Mouse (Mus musculus): ENCODE measurements around the gene Rnf216. TPM values are rescaled to one million over a fixed set of nuclear protein-coding genes. Genes with fewer than 3 reads are reported as not detected.

The Rnf216 gene
- polyA plus RNA-seq, 1 experiment from 2014 or later: 48.3 TPM

DNA sequence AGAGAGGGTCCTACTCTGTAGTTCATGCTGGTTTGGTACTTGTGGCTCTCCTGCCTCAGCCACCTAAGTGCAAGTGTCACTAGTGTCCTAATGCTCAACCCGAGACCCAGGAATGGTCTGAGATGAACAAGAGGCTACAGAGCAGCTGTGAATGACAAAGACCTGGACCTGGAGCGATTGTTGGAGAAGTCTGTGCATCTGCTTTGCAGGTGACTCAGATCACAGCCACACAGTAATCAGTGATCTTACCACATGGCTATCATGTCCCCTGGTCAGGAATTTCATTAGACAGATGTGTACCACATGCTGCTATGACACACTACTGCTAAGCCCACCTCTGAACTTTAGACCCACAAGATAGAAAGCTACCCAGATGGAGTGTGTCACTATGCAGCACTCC lies 118.0 kb downstream of the Rnf216 start:
- Histone ChIP-seq H3K9me3 (ENCODE audit: control insufficient read depth, low read length) (no peaks in the 10 kb centered on the region), H3K4me1 (ENCODE audit: control insufficient read depth, insufficient read depth, low read length) (peaks cover 16% of the 10 kb centered on the region), H3K27me3 (ENCODE audit: control insufficient read depth, insufficient read depth, low read length) (no peaks in the 10 kb centered on the region), H3K4me3 (ENCODE audit: low read length) (no peak overlapping the region), H3K9ac (ENCODE audit: low read depth, low read length) (no peak overlapping the region), H3K4me2 (replicated peaks; ENCODE audit: low read depth, low read length) (no peak overlapping the region), H3K27ac (ENCODE audit: low read depth, low read length) (no peak overlapping the region), H3K36me3 (ENCODE audit: control insufficient read depth, insufficient read depth, low read length) (peaks cover 39% of the 10 kb centered on the region)
- no peak for ATAC-seq (ENCODE audit: low FRiP score, low TSS enrichment)
- WGBS: 84% methylated on average over 2 of the region's 2 CpGs

DNA sequence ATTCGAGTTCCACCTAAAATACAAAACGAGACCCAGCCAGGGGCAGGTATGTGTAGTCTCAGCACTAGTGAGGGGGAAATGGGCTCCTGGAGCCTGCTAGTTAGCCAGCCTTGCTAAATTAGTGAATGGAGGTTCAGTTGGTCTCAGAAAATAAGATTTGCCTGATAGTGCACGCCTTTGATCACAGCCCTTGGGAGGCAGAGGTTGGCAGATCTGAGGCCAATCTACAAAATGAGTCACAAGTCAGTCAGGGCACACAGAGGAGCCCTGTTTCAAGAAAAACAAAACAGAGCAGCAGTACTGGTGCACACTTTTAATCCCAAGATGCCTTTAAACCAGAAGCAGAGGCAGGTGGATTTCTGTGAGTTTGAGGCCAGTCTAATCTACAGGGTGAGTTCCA lies 123.6 kb downstream of the Rnf216 start:
- Histone ChIP-seq H3K36me3 (ENCODE audit: control insufficient read depth, insufficient read depth, low read length) (peaks cover 37% of the 10 kb centered on the region), H3K27ac (ENCODE audit: low read depth, low read length) (no peak overlapping the region), H3K4me1 (ENCODE audit: control insufficient read depth, insufficient read depth, low read length) (peaks cover 4% of the 10 kb centered on the region; the same call in 1 of the 2 replicates), H3K9me3 (ENCODE audit: control insufficient read depth, low read length) (no peaks in the 10 kb centered on the region), H3K9ac (ENCODE audit: low read depth, low read length) (no peak overlapping the region), H3K4me2 (replicated peaks; ENCODE audit: low read depth, low read length) (no peak overlapping the region), H3K4me3 (ENCODE audit: low read length) (no peak overlapping the region), H3K27me3 (ENCODE audit: control insufficient read depth, insufficient read depth, low read length) (no peaks in the 10 kb centered on the region)
- 74% methylated on average over 3 of the region's 3 CpGs for WGBS
- ATAC-seq (ENCODE audit: low FRiP score, low TSS enrichment): no peak

DNA sequence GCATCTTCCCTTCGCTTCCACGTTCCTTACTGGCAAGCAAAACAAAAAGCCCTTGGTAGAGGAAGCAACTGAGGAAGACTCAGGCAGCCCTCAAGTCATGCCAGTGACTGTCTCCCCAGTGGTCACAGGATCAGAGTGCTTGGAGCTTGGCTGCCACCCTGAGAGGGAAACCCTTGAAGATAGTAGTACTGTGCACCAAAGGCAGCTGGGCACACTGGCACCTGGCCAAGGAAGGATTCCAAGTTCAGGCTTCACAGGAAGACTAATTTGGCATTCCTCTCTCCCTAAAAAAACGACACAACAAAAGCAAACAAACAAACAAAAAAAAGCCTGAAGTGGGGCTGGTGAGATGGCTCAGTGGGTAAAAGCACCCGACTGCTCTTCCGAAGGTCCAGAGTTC lies 124.3 kb downstream of the Rnf216 start:
- peaks cover 31% of the 10 kb centered on the region for H3K36me3 ChIP-seq (ENCODE audit: control insufficient read depth, insufficient read depth, low read length)
- WGBS: 81% methylated on average over 5 of the region's 5 CpGs

DNA sequence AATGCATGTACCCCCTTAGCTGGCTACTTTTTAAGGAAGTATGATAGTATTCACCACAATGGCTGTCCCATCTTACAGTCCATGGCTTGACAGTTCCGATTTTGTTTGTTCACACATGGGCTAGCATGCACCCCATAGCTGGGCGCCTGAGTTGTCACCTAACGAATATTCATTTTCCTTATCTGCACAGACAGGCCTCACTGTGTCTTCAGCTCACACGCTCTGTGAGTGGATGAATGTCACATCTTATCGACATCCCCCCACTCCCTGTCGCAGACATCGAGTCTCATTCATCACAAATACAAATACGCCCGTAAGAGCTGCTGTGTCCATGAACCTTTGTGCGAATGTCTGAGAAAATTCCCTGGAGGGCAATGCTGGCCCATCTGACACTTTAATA lies 128.5 kb downstream of the Rnf216 start:
- Histone ChIP-seq H3K9ac (ENCODE audit: low read depth, low read length) (no peak overlapping the region), H3K4me1 (ENCODE audit: control insufficient read depth, insufficient read depth, low read length) (no peaks in the 10 kb centered on the region), H3K4me3 (ENCODE audit: low read length) (no peak overlapping the region), H3K36me3 (ENCODE audit: control insufficient read depth, insufficient read depth, low read length) (no peaks in the 10 kb centered on the region), H3K9me3 (ENCODE audit: control insufficient read depth, low read length) (no peaks in the 10 kb centered on the region), H3K27ac (ENCODE audit: low read depth, low read length) (no peak overlapping the region), H3K4me2 (replicated peaks; ENCODE audit: low read depth, low read length) (no peak overlapping the region), H3K27me3 (ENCODE audit: control insufficient read depth, insufficient read depth, low read length) (no peaks in the 10 kb centered on the region)
- 91% methylated on average over 10 of the region's 10 CpGs for WGBS
- ATAC-seq (ENCODE audit: low FRiP score, low TSS enrichment): no peak

More for the DNA sequence above, 124.3 kb downstream of the Rnf216 start:
- no peak for ATAC-seq (ENCODE audit: low FRiP score, low TSS enrichment)
- Histone ChIP-seq H3K4me1 (ENCODE audit: control insufficient read depth, insufficient read depth, low read length) (peaks cover 4% of the 10 kb centered on the region; the same call in 1 of the 2 replicates), H3K4me3 (ENCODE audit: low read length) (no peak overlapping the region), H3K9me3 (ENCODE audit: control insufficient read depth, low read length) (no peaks in the 10 kb centered on the region), H3K27ac (ENCODE audit: low read depth, low read length) (no peak overlapping the region), H3K9ac (ENCODE audit: low read depth, low read length) (no peak overlapping the region), H3K4me2 (replicated peaks; ENCODE audit: low read depth, low read length) (no peak overlapping the region), H3K27me3 (ENCODE audit: control insufficient read depth, insufficient read depth, low read length) (no peaks in the 10 kb centered on the region)

DNA sequence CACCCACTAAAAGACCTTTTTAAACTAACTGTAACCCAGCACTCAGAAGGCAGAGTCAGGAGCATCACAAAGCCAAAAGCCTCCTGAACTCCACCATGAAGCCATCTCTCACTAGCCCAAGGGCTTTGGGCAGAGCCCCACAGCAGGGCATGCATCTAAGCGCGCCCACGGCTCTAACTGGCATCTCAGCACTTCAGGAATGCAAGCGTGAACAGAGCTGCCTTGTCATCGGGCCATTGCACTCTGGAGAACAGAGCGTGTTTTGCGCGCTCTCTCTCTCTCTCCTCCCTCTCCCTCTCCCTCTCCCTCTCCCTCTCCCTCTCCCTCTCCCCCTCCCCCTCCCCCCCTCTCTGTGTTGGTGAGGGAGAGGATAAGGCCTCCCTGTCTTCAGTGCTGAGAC lies 129.6 kb downstream of the Rnf216 start:
- no peaks in the 10 kb centered on the region for H3K9me3 ChIP-seq (ENCODE audit: control insufficient read depth, low read length)
- H3K4me3 ChIP-seq (ENCODE audit: low read length): no peak overlapping the region
- no peak overlapping the region for H3K9ac ChIP-seq (ENCODE audit: low read depth, low read length)
- H3K27ac ChIP-seq (ENCODE audit: low read depth, low read length): no peak overlapping the region
- no peaks in the 10 kb centered on the region for H3K36me3 ChIP-seq (ENCODE audit: control insufficient read depth, insufficient read depth, low read length)
- 66% methylated on average over 8 of the region's 8 CpGs for WGBS
- no peak for ATAC-seq (ENCODE audit: low FRiP score, low TSS enrichment)
- H3K27me3 ChIP-seq (ENCODE audit: control insufficient read depth, insufficient read depth, low read length): no peaks in the 10 kb centered on the region
- H3K4me1 ChIP-seq (ENCODE audit: control insufficient read depth, insufficient read depth, low read length): no peaks in the 10 kb centered on the region
- H3K4me2 ChIP-seq (replicated peaks; ENCODE audit: low read depth, low read length): no peak overlapping the region

DNA sequence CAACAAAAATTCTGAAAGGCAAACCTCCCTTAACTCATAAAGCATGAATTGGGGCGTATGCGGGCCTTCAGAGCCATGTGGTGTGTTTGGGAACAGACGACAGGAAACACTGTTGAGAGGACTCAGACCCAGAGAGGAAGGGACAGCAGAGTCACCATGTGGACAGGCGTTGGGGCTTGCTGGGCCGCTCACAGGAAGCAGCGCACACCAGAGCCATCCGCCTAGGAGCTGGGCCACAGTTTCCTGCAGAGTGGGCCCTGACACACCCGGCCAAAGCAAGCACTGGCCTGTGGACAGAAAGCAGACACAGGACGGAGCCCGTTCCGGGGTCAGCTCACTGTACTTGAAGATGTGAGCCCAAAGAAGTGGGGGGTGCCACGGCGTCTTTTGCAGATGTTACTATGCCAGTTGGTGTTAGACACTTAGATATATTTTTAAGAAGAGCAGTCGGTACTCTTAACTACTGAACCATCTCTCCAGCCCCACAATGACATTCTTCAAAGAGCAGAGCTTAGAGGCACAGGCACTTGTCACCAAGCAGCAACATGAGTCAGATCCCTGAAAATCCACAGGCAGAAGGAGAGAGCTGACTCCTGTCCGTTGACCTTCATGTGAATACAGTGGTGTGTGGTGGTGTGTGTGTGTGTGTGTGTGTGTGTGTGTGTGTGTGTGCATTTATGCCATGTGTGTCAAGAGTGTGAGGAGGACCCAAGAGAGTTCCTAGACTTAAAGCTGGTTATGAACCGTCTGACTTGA lies 130.6 kb downstream of the Rnf216 start:
- no peaks in the 10 kb centered on the region for H3K9me3 ChIP-seq (ENCODE audit: control insufficient read depth, low read length)
- no peaks in the 10 kb centered on the region for H3K4me1 ChIP-seq (ENCODE audit: control insufficient read depth, insufficient read depth, low read length)
- no peak overlapping the region for H3K27ac ChIP-seq (ENCODE audit: low read depth, low read length)
- H3K4me2 ChIP-seq (replicated peaks; ENCODE audit: low read depth, low read length): no peak overlapping the region
- no peaks in the 10 kb centered on the region for H3K36me3 ChIP-seq (ENCODE audit: control insufficient read depth, insufficient read depth, low read length)
- H3K9ac ChIP-seq (ENCODE audit: low read depth, low read length): no peak overlapping the region
- H3K4me3 ChIP-seq (ENCODE audit: low read length): no peak overlapping the region
- WGBS: 72% methylated on average over 16 of the region's 16 CpGs
- ATAC-seq (ENCODE audit: low FRiP score, low TSS enrichment): 0 out of 2 replicates have a peak, but pooled peaks have one; percentile 37
- H3K27me3 ChIP-seq (ENCODE audit: control insufficient read depth, insufficient read depth, low read length): no peaks in the 10 kb centered on the region

DNA sequence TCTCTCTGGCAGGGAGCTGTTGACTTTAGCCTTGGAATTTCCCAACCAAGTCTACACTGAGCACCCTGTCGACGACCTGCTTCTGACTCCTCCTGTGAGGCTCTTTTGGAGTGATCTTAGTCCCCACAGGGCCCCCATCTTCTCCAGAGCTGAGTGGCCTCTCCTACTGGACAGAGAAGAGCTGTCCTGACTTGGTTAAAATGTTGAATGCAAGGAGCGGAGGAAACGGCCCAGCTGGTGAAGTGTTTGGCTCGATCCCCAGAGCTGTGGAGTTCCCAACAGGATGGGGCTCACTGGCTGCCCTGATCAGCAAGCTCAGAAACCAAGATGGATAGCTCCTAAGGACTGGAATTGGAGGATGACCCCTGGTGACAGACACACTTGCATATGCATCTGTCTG lies 136.3 kb downstream of the Rnf216 start:
- peaks cover 20% of the 10 kb centered on the region for H3K36me3 ChIP-seq (ENCODE audit: control insufficient read depth, insufficient read depth, low read length)
- H3K9me3 ChIP-seq (ENCODE audit: control insufficient read depth, low read length): no peaks in the 10 kb centered on the region
- no peak overlapping the region for H3K4me3 ChIP-seq (ENCODE audit: low read length)
- no peak overlapping the region; the same call in 1 of the 2 replicates for H3K27ac ChIP-seq (ENCODE audit: low read depth, low read length)
- H3K9ac ChIP-seq (ENCODE audit: low read depth, low read length): no peak overlapping the region
- no peak overlapping the region for H3K4me2 ChIP-seq (replicated peaks; ENCODE audit: low read depth, low read length)
- 47% methylated on average over 5 of the region's 5 CpGs for WGBS
- H3K27me3 ChIP-seq (ENCODE audit: control insufficient read depth, insufficient read depth, low read length): no peaks in the 10 kb centered on the region
- 0 out of 2 replicates have a peak, but pooled peaks cover 3% of the 10 kb centered on the region for H3K4me1 ChIP-seq (ENCODE audit: control insufficient read depth, insufficient read depth, low read length)
- ATAC-seq (ENCODE audit: low FRiP score, low TSS enrichment): peak; percentile 20; the same call in 1 of the 2 replicates

DNA sequence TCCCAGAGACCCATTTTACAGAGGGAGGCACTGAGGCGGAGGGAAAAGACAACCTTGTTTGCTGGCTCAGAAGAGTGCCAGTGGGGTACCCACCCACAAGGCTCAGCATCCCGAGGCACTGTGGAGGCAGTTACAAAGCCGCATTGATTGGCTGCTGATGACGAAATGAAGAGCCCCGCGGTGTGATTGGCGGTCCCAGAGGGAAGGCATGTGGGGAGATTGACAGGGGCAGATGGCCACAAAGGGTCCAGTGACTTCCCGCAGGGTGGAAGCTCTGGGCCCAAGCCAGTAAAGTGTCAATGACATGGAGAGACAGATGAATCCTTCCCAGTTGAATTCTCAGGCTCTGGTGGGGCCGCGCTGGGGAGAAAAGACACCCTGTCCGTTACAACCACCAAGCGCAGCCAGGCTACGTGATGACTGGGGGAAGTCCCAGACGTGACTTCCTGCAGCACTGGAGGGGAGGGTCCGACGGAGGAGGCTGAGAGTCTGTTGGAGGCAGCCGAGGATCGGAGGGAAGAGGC lies 138.1 kb downstream of the Rnf216 start:
- Histone ChIP-seq H3K4me3 (ENCODE audit: low read length) (no peak overlapping the region), H3K4me2 (replicated peaks; ENCODE audit: low read depth, low read length) (no peak overlapping the region), H3K27me3 (ENCODE audit: control insufficient read depth, insufficient read depth, low read length) (no peaks in the 10 kb centered on the region), H3K27ac (ENCODE audit: low read depth, low read length) (no peak overlapping the region), H3K4me1 (ENCODE audit: control insufficient read depth, insufficient read depth, low read length) (0 out of 2 replicates have a peak, but pooled peaks cover 3% of the 10 kb centered on the region), H3K36me3 (ENCODE audit: control insufficient read depth, insufficient read depth, low read length) (peaks cover 38% of the 10 kb centered on the region), H3K9ac (ENCODE audit: low read depth, low read length) (no peak overlapping the region), H3K9me3 (ENCODE audit: control insufficient read depth, low read length) (0 out of 2 replicates have a peak, but pooled peaks cover 2% of the 10 kb centered on the region)
- peak; percentile 21; the same call in 1 of the 2 replicates for ATAC-seq (ENCODE audit: low FRiP score, low TSS enrichment)
- 23% methylated on average over 18 of the region's 18 CpGs for WGBS

DNA sequence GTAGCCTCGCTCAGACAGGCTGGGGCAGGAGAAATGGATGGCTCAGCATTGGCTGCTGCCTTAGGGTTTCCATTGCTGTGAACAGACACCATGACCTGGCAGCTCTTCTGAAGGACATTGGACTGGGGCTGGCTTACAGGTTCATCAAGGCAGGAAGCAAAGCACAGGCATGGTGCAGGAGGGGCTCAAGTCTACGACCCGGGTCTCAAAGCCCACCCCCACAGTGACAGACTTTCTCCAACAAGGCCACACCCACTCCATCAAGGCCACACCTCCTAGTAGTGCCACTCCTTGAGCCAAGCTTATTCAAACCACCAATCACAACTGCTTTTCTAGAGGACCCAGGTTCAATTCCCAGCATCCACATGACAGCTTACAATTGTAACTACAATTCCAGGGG lies 138.8 kb downstream of the Rnf216 start:
- Histone ChIP-seq H3K4me2 (replicated peaks; ENCODE audit: low read depth, low read length) (no peak overlapping the region), H3K4me1 (ENCODE audit: control insufficient read depth, insufficient read depth, low read length) (0 out of 2 replicates have a peak, but pooled peaks cover 3% of the 10 kb centered on the region), H3K27me3 (ENCODE audit: control insufficient read depth, insufficient read depth, low read length) (no peaks in the 10 kb centered on the region), H3K27ac (ENCODE audit: low read depth, low read length) (no peak overlapping the region), H3K4me3 (ENCODE audit: low read length) (no peak overlapping the region), H3K9me3 (ENCODE audit: control insufficient read depth, low read length) (0 out of 2 replicates have a peak, but pooled peaks cover 2% of the 10 kb centered on the region), H3K9ac (ENCODE audit: low read depth, low read length) (no peak overlapping the region), H3K36me3 (ENCODE audit: control insufficient read depth, insufficient read depth, low read length) (peaks cover 45% of the 10 kb centered on the region)
- 54% methylated on average over 3 of the region's 3 CpGs for WGBS
- peak; percentile 40; the same call in 1 of the 2 replicates for ATAC-seq (ENCODE audit: low FRiP score, low TSS enrichment)

All from kidney, embryonic 14.5 days (tissue).